ENCODE assay signal across 13 mouse cellular contexts in genomic region chr5:144663981-144664380, GRCm38 (mm10).
"Had no signal": no experiment of that assay in that cellular context is flagged by ENCODE, and none has a peak within 500 bp of the region (broad histone marks: within the 10 kb centered on the region; RNA-seq: fewer than 3 reads in every experiment).

No protein-coding gene starts in this region.

- H3K27ac ChIP-seq: midbrain, embryonic 13.5 days; midbrain, embryonic 15.5 days; neural tube, embryonic 12.5 days; stomach, embryonic 15.5 days; stomach, postnatal 0 days had no signal

- ATAC-seq: midbrain, embryonic 13.5 days; midbrain, embryonic 15.5 days had no signal

- H3K36me3 ChIP-seq: midbrain, embryonic 13.5 days; midbrain, embryonic 15.5 days; neural tube, embryonic 12.5 days; stomach, embryonic 15.5 days had no signal

- H3K4me3 ChIP-seq: midbrain, embryonic 13.5 days; midbrain, embryonic 15.5 days; neural tube, embryonic 12.5 days; stomach, embryonic 15.5 days had no signal

- DNase-seq: lung, adult 18-20 months; lung, embryonic 14.5 days; lung, postnatal 10 days; lung, postnatal 4 days; right cerebral cortex, postnatal 14 days; thymus, adult 2 months; thymus, postnatal 25 days; thymus, postnatal 4 days had no signal

- H3K4me1 ChIP-seq: neural tube, embryonic 12.5 days; stomach, embryonic 15.5 days had no signal

- H3K27me3 ChIP-seq: midbrain, embryonic 15.5 days; neural tube, embryonic 12.5 days; stomach, embryonic 15.5 days had no signal
